In the genomic region with DNA sequence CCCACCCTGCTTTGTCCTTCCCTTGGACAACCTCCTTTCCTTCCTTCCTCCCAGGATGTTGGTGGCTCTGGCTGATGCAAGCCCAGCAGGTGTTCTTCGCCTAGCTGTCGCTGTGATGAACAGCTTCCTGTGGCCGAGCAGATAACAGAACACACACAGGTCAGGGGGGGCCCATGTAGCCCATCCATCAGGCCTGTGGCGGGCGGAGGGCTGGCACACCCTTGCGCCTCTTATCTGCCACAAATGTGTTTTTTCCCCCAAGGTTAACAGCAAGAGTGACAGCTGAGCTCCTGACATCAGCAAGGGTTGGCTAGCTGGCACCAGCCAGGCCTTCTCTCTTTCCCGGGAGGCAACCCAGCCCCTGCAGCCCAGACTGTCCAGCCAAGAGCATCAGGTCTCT, we compare ENCODE assay signal across 14 mouse cellular contexts. TPM values are rescaled to one million over a fixed set of nuclear protein-coding genes. Genes with fewer than 3 reads are reported as not detected.
A peak's percentile ranks its signal among the peaks of the same experiment; 100 is the strongest.
DNase-seq lines count a peak whose midpoint lies in the region; ATAC-seq and TF ChIP-seq lines count a peak whose summit lies in the region.
"Had no signal": no experiment of that assay in that cellular context is flagged by ENCODE, and none has a peak within 500 bp of the region (broad histone marks: within the 10 kb centered on the region; RNA-seq: fewer than 3 reads in every experiment).

No protein-coding gene starts in this region.

- H3K9me3 ChIP-seq in heart, embryonic 12.5 days (replicated peaks): no peaks in the 10 kb centered on the region
- no peaks in the 10 kb centered on the region for H3K9me3 ChIP-seq in kidney, embryonic 15.5 days (replicated peaks)
- H3K9me3 ChIP-seq in liver, embryonic 14.5 days (ENCODE audit: control insufficient read depth, low read length): no peaks in the 10 kb centered on the region
- no peaks in the 10 kb centered on the region for H3K9me3 ChIP-seq in intestine, embryonic 15.5 days
- H3K9me3 ChIP-seq: G1E; heart, embryonic 13.5 days; hindbrain, embryonic 15.5 days; limb, embryonic 12.5 days had no signal

- H3K27me3 ChIP-seq in heart, embryonic 12.5 days (replicated peaks): peaks cover 53% of the 10 kb centered on the region
- no peaks in the 10 kb centered on the region for H3K27me3 ChIP-seq in kidney, embryonic 15.5 days
- H3K27me3 ChIP-seq in liver, embryonic 14.5 days (ENCODE audit: control insufficient read depth, insufficient read depth, low read length): no peaks in the 10 kb centered on the region
- no peaks in the 10 kb centered on the region for H3K27me3 ChIP-seq in intestine, embryonic 15.5 days (replicated peaks)
- H3K27me3 ChIP-seq: hindbrain, embryonic 15.5 days had no signal

- ATAC-seq in heart, embryonic 12.5 days (ENCODE audit: insufficient number of reproducible peaks, low FRiP score): peak; percentile 51; the same call in 1 of the 2 replicates
- ATAC-seq in kidney, embryonic 15.5 days (replicated peaks; ENCODE audit: low FRiP score): peak; percentile 62
- ATAC-seq in liver, embryonic 14.5 days (ENCODE audit: insufficient read depth): peak; percentile 91
- no peak for ATAC-seq in monocyte, adult 5-6 weeks (replicated peaks; ENCODE audit: insufficient number of reproducible peaks, low FRiP score, low TSS enrichment, poor library complexity, severe bottlenecking)
- ATAC-seq in intestine, embryonic 15.5 days: no peak; the same call in 1 of the 2 replicates

- peak; percentile 39 for TF ChIP-seq EP300 in liver, embryonic 14.5 days (IDR thresholded peaks at IDR 0.05; ENCODE audit: low read depth)

- no peak overlapping the region for H3K9ac ChIP-seq in heart, embryonic 12.5 days
- H3K9ac ChIP-seq in kidney, embryonic 15.5 days: no peak overlapping the region
- no peak overlapping the region for H3K9ac ChIP-seq in liver, embryonic 14.5 days (replicated peaks)
- H3K9ac ChIP-seq in intestine, embryonic 15.5 days: no peak overlapping the region
- H3K9ac ChIP-seq: heart, embryonic 13.5 days; hindbrain, embryonic 15.5 days; limb, embryonic 12.5 days had no signal

- 9% methylated on average over 7 of the region's 7 CpGs for WGBS in heart, embryonic 12.5 days
- 19% methylated on average over 7 of the region's 7 CpGs for WGBS in kidney, embryonic 15.5 days
- WGBS in liver, embryonic 14.5 days (ENCODE audit: insufficient replicate concordance): 4% methylated on average over 7 of the region's 7 CpGs
- WGBS in intestine, embryonic 15.5 days: 17% methylated on average over 7 of the region's 7 CpGs

- H3K4me2 ChIP-seq in heart, embryonic 12.5 days: no peak overlapping the region
- no peak overlapping the region for H3K4me2 ChIP-seq in kidney, embryonic 15.5 days
- peak overlapping the region; percentile 28; the same call in 1 of the 2 replicates for H3K4me2 ChIP-seq in liver, embryonic 14.5 days (ENCODE audit: low read depth)
- no peak overlapping the region for H3K4me2 ChIP-seq in intestine, embryonic 15.5 days (replicated peaks)
- H3K4me2 ChIP-seq: heart, embryonic 13.5 days; hindbrain, embryonic 15.5 days; limb, embryonic 12.5 days had no signal

- DNase-seq in heart, adult 18-20 months: no peak
- peak; percentile 65 for DNase-seq in adrenal gland, postnatal 14 days
- peak in 2 of 3 experiments; percentile 7 to 19 for DNase-seq in liver, embryonic 14.5 days (ENCODE audit: low read depth in 3 of 3, low spot score in 3 of 3)
- DNase-seq in cerebellum, adult 11-12 months: no peak
- DNase-seq: layer of hippocampus, adult 9-11 months had no signal

- H3K27ac ChIP-seq in heart, embryonic 12.5 days (ENCODE audit: poor library complexity, severe bottlenecking): no peak overlapping the region
- 0 out of 2 replicates have a peak overlapping the region, but pooled peaks have one; percentile 48 for H3K27ac ChIP-seq in kidney, embryonic 15.5 days
- H3K27ac ChIP-seq in liver, embryonic 14.5 days: no peak overlapping the region
- no peak overlapping the region for H3K27ac ChIP-seq in intestine, embryonic 15.5 days
- H3K27ac ChIP-seq: heart, embryonic 13.5 days; hindbrain, embryonic 15.5 days; limb, embryonic 12.5 days had no signal

- no peaks in the 10 kb centered on the region; the same call in 1 of the 2 replicates for H3K4me1 ChIP-seq in heart, embryonic 12.5 days (replicated peaks)
- H3K4me1 ChIP-seq in kidney, embryonic 15.5 days: peaks cover 23% of the 10 kb centered on the region
- H3K4me1 ChIP-seq in liver, embryonic 14.5 days (replicated peaks; ENCODE audit: control insufficient read depth in 2 of 2, insufficient read depth in 2 of 2, low read length in 1 of 2): peaks cover 0 to 11% of the 10 kb centered on the region in 2 experiments; a peak in 3 of 4 replicates
- no peaks in the 10 kb centered on the region for H3K4me1 ChIP-seq in intestine, embryonic 15.5 days (replicated peaks)

- H3K36me3 ChIP-seq in heart, embryonic 12.5 days: no peaks in the 10 kb centered on the region
- no peaks in the 10 kb centered on the region for H3K36me3 ChIP-seq in kidney, embryonic 15.5 days
- H3K36me3 ChIP-seq in liver, embryonic 14.5 days (replicated peaks; ENCODE audit: control insufficient read depth, insufficient read depth, low read depth): no peaks in the 10 kb centered on the region
- H3K36me3 ChIP-seq in intestine, embryonic 15.5 days: no peaks in the 10 kb centered on the region
- H3K36me3 ChIP-seq: G1E; heart, embryonic 13.5 days; hindbrain, embryonic 15.5 days; limb, embryonic 12.5 days had no signal

- no peak for TF ChIP-seq CTCF in liver, embryonic 14.5 days (IDR thresholded peaks at IDR 0.05; ENCODE audit: low read depth)

- no peak overlapping the region for H3K4me3 ChIP-seq in heart, embryonic 12.5 days
- no peak overlapping the region for H3K4me3 ChIP-seq in kidney, embryonic 15.5 days (replicated peaks)
- no peak overlapping the region for H3K4me3 ChIP-seq in liver, embryonic 14.5 days (ENCODE audit: insufficient read depth in 1 of 2, low read depth in 2 of 2, low read length in 2 of 2)
- no peak overlapping the region for H3K4me3 ChIP-seq in intestine, embryonic 15.5 days (replicated peaks)
- H3K4me3 ChIP-seq: erythroblast, embryonic 14.5 days; heart, embryonic 13.5 days; hindbrain, embryonic 15.5 days; limb, embryonic 12.5 days had no signal

RNA-seq across cellular contexts. Expression of gene Ctnnbl1, which starts 59.9 kb away (rescaled TPM):
- polyA plus RNA-seq in heart, embryonic 12.5 days (2016; fragmentation: Nextera tagmentation; extraction: Ambion mirVana): 33.0 and 34.4 TPM in 2 replicates
- 10 to 100 TPM; 11.6 TPM for total RNA-seq in heart, adult 18-20 months (2021)
- total RNA-seq in adrenal gland, postnatal 14 days (2021): 18.4 and 20.5 TPM in 2 replicates
- 72.7 and 75.3 TPM in 2 replicates for polyA plus RNA-seq in kidney, embryonic 15.5 days (2015; fragmentation: Nextera tagmentation; extraction: Ambion mirVana)
- polyA plus RNA-seq in liver, embryonic 14.5 days (2012; rRNA removed): 8.2 and 11.6 TPM in 2 replicates
- 19.2 and 22.8 TPM in 2 replicates for polyA plus RNA-seq in liver, embryonic 14.5 days (2014; fragmentation: Nextera tagmentation; extraction: Ambion mirVana)
- total RNA-seq in monocyte, adult 5-6 weeks (2017): 42.9 to 46.7 TPM (median 46.5 TPM) in 3 replicates
- polyA plus RNA-seq in intestine, embryonic 15.5 days (2015; fragmentation: Nextera tagmentation; extraction: Ambion mirVana): 43.6 and 47.4 TPM in 2 replicates

Comparison
In these comparisons a context has a peak if more than half of its experiments do, and no peak if none do; other contexts are left out.
1. ATAC-seq: peak in heart, embryonic 12.5 days (single experiment), kidney, embryonic 15.5 days (single experiment) and liver, embryonic 14.5 days (single experiment); none in monocyte, adult 5-6 weeks (single experiment) and intestine, embryonic 15.5 days (single experiment).
2. DNase-seq: peak in adrenal gland, postnatal 14 days (single experiment) and liver, embryonic 14.5 days (2 of 3); none in heart, adult 18-20 months (0 of 2) and cerebellum, adult 11-12 months (single experiment).